Mouse (Mus musculus): ENCODE results near the gene Gk2.

The Gk2 gene

DNA sequence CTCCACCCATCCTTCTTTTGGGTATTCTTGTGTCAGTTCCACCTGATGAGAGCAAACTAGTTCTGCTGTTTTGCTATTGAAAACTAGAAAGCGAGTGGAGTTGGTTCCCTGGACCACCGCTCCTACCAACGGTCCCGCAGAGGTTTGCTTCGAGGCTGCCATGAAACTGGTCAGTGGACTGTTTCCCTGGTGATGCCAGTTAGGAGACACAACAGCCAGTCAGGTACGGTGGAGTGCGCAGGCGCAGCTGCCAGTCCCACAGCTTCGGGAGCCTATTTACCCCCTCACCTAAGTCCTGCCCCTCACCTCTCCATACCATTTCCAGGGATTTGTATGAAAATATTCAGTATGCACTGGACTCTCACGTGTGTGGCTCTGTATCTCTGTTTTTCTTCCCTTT lies at the start of gene Gk2:
Gene Gk2 (minus strand): TSS at position 206 of the 400 bp plus-strand sequence.
- DNase-seq (ENCODE audit: low spot score in 2 of 2): no peak

DNA sequence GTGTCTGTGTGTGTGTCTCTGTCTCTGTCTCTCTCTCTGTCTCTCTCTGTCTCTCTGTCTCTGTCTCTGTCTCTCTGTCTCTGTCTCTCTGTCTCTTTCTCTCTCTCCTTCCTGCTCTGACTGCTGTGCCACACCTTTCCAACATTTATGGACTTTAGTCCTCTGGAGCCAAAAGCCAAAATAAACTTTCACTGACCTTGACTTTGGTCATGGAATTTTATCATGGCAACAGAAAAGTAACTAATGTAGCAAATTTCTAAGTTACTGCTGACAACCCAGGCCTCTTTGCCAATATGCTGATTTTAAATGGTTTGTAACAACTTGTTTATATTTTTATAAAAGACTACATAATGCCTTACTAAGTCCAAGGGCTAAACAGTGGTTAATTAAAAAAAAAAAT lies 41.2 kb upstream of the Gk2 start:
- DNase-seq (ENCODE audit: low spot score in 2 of 2): no peak

GRCm38 (mm10) chr5:97495488-97496092 lies 38.8 kb upstream of the Gk2 start:
- no peak for DNase-seq (ENCODE audit: low spot score in 2 of 2)

DNA sequence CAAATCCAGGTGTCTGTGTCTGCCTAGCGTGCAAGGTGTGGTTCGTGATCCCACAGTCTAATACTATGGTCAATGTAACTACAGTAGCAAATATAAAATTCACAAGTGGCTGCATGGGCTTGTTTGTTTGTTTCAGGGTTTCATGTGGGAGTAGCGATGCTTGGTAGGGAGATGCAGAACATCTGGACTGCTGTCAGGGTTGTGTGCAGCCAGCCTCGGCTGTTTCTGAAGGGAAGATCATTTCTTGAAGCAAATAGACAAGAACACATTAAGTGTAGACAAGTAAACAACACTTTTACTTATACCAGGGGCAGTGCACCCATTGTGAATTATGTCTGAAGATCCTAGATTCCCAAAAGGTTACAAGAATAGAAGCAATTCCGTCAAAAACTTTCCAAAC lies 36.6 kb upstream of the Gk2 start:
- DNase-seq (ENCODE audit: low spot score in 2 of 2): no peak

DNA sequence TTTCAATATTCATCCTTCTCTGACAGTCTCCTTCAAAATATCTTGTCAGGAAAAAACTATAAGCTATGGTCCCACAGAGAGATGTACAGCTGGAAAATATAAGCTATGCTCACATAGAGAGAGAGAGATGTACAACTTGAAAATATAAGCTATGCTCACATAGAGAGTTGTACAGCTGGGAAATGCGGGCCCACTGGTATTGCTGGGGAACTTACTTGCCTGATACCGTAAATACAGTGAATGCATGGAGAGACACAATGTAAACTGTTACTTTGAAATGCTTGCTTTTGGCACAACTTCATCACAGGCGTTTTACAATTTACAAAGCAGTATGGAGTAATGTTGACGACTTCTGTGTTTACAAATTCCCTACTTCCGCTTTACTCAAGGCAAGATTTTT lies 29.3 kb upstream of the Gk2 start:
- DNase-seq (ENCODE audit: low spot score in 2 of 2): no peak

DNA sequence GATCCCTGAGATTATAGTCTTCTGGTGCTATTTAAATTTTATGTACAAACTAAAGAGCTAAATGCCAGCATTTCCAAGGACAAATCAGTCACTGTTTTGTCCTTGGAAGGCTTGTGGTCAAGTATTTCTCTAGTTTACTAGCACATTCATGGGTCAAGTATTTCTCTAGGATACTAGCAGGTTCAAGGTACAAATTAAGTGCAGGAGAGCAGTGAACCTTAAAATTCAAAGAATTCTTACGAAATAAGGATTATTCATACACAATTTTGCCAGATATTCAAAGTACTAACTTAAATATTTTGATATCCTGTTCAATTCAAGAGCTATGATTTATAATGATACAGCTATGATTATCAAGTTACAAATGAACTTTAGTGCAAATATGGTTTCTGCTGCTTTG lies 23.2 kb upstream of the Gk2 start:
- DNase-seq (ENCODE audit: low spot score in 2 of 2): no peak

DNA sequence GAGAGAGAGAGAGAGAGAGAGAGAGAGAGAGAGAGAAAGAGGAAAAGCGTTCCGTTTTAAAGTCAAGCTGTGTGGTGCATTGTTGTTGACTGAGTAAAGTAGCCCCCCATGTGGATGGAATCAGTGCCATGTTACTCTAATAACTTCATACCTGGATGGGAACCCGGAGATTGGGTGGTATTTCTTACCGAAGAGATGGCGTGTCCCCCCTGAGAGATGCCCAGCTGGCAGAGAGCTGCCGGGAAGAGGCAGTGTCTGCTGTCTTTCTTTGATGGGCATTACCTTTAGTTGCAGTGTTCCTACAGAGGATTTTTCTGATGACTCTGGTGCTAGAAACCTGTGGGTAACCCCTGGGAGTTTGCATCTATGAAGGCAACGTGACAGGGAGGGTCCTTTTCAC lies 10.4 kb upstream of the Gk2 start:
- no peak for DNase-seq (ENCODE audit: low spot score in 2 of 2)

- DNase-seq (ENCODE audit: low spot score in 2 of 2): no peak
These were observed 9.8 kb upstream of the Gk2 start for GRCm38 (mm10) chr5:97466430-97467158.

DNA sequence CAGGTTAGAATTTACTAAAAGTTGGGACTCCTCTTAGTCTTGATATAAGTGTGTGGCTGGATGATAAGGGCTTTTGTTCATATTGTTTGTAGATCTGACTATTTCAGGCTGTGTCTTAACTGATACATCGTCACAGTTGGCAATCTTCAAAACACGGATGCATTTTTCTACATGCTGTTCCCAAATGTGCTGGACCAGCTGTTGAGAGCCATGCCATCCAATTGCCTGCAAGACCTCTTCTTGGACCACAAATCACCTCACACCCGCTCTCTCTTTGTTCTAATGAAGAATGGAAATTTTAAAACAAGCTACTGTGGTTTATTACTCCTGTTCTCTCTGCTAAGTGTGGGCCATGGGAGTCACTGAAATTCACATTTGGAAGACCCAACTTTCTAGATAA lies 9.1 kb upstream of the Gk2 start:
- DNase-seq (ENCODE audit: low spot score in 2 of 2): no peak

DNA sequence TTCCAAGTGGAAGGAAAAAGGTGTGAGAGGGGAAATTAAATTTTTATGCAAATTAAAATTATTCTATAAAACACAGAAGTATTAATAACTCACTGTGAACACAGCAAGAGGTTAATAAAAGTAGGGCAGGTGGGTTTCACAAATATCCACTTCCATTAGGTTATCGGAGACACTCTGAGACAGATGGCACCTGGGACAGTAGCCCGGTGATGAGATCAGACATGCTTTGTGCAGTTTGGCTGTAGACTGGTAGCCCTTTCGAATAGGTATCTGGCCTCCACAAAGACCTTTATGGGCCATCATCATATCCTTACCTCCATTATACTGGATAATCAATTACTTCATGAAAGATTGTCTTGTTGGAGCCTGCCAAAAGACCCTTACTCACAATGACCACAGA lies 6.0 kb upstream of the Gk2 start:
- no peak for DNase-seq (ENCODE audit: low spot score in 2 of 2)

GRCm38 (mm10) chr5:97451451-97451850 lies 5.4 kb downstream of the Gk2 start:
- DNase-seq (ENCODE audit: low spot score in 2 of 2): no peak

DNA sequence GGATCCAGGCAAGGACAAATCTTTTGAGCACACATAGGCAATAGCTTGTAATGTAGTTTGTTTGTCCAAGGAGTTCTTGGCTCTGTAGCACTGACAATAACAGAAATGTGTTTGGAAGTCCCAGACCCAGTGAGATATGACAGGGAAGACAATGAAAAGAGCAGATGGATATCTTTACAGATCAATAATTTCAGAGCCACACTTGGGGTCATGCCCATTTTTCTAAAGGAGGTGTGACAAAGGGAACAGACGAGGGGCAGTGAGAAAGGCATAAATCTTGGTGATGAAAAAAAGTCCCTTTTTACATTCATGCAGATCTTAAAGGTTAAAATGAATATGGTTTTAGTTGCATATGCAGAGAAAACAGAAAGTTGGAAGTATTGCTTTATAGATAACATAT lies 12.6 kb downstream of the Gk2 start:
- DNase-seq (ENCODE audit: low spot score in 2 of 2): no peak

- DNase-seq (ENCODE audit: low spot score in 2 of 2): no peak
These were observed 24.3 kb downstream of the Gk2 start for GRCm38 (mm10) chr5:97432512-97432911.

- DNase-seq (ENCODE audit: low spot score in 2 of 2): no peak
These were observed 26.8 kb downstream of the Gk2 start for GRCm38 (mm10) chr5:97429976-97430375.

- DNase-seq (ENCODE audit: low spot score in 2 of 2): no peak
These were observed 35.2 kb downstream of the Gk2 start for GRCm38 (mm10) chr5:97421669-97422068.

DNA sequence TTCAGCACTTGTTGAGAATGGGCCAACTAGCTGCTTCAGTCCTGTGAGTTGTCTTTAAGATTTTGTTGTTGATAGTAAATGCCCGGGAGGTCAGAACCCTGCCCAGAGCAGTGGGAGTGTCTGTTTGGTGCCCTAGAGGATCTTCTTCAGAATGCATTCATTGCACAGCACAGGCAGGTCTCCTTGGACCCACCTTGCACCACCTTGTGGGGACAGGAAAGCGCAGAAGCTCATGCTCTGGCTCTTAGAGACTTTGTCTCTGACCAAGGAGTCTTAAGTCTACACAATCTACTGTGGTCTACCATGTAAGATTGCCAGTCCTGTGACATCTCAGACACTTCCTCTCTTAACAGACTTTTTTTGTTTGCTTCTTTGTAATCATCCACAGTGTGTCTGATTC lies 39.6 kb downstream of the Gk2 start:
- DNase-seq (ENCODE audit: low spot score in 2 of 2): no peak

- no peak for DNase-seq (ENCODE audit: low spot score in 2 of 2)
These were observed 41.0 kb downstream of the Gk2 start for GRCm38 (mm10) chr5:97415837-97416236.

GRCm38 (mm10) chr5:97413716-97414115 lies 43.1 kb downstream of the Gk2 start:
- no peak for DNase-seq (ENCODE audit: low spot score in 2 of 2)

- no peak for DNase-seq (ENCODE audit: low spot score in 2 of 2)
These were observed 46.6 kb downstream of the Gk2 start for GRCm38 (mm10) chr5:97410190-97410589.

GRCm38 (mm10) chr5:97409234-97409704 lies 47.6 kb downstream of the Gk2 start:
- no peak for DNase-seq (ENCODE audit: low spot score in 2 of 2)
